Mouse (Mus musculus) sigmoid colon, adult 10 weeks (tissue): ENCODE results near the gene Tmem120a. TPM values are rescaled to one million over a fixed set of nuclear protein-coding genes. Genes with fewer than 3 reads are reported as not detected.

Experiments
- polyA plus RNA-seq: library from polyadenylated mRNA; stranded (reverse); fragments of 350-450 nt; fragmentation: Illumina TruSeq; extraction: RNeasy Lipid Tissue Mini Kit (QIAGEN cat#74804); gene quantifications from one replicate; pipeline ENCODE4 v1.2.3, GENCODE M21; 2014; ENCODE audit warnings: low read depth, low replicate concordance

The Tmem120a gene
- 4.8 TPM for polyA plus RNA-seq

GRCm38 (mm10) chr5:135743741-135744609, at the start of gene Tmem120a:
TSS of gene Tmem120a (minus strand) at chr5:135744448.

GRCm38 (mm10) chr5:135778471-135779445, 34.5 kb upstream of the Tmem120a start, which contains the start of gene Mdh2:
TSS of gene Mdh2 (plus strand) at chr5:135778480.

GRCm38 (mm10) chr5:135777796-135778470, 33.7 kb upstream of the Tmem120a start, which contains the start of gene Styxl1:
TSS of gene Styxl1 (minus strand) at chr5:135778385.

Other genes starting within 250 kb of the Tmem120a start
- 5.2 TPM for gene Hip1, start 199.3 kb downstream of the Tmem120a start, polyA plus RNA-seq
- not detected for gene Ccl26, start 180.9 kb downstream of the Tmem120a start, polyA plus RNA-seq
- 0.69 TPM for gene Ccl24, start 171.4 kb downstream of the Tmem120a start, polyA plus RNA-seq
- gene Rhbdd2, start 111.8 kb downstream of the Tmem120a start, polyA plus RNA-seq: 8.6 TPM
- gene Por, start 74.4 kb downstream of the Tmem120a start, polyA plus RNA-seq: 25.8 TPM
- gene Styxl1, start 33.9 kb upstream of the Tmem120a start, polyA plus RNA-seq: not detected
- gene Mdh2, start 34.0 kb upstream of the Tmem120a start, polyA plus RNA-seq: 35.4 TPM
- gene Srrm3, start 62.4 kb upstream of the Tmem120a start, polyA plus RNA-seq: not detected
- 1.6 TPM for gene Hspb1, start 143.5 kb upstream of the Tmem120a start, polyA plus RNA-seq
- gene Ywhag, start 190.2 kb upstream of the Tmem120a start, polyA plus RNA-seq: 60.7 TPM
- gene Ssc4d, start 230.1 kb upstream of the Tmem120a start, polyA plus RNA-seq: 1.7 TPM
- not detected for gene Zp3, start 235.7 kb upstream of the Tmem120a start, polyA plus RNA-seq